Mouse (Mus musculus) T-helper 1 cell (primary cell): Measurements from ENCODE around the gene Camkmt.

Experiments
- in situ Hi-C: fragments of 300-600 bp; cut with MboI, MseI; formaldehyde crosslinking; loops from one replicate; pipeline ENCODE4 v1.15.1; 2025; ENCODE audit warnings: high pct_unique_total_duplicates

Gene Camkmt

GRCm38 (mm10) chr17:85454419-85454983, 364.1 kb downstream of the Camkmt start:
- in situ Hi-C loops: loop anchor here (25.0 kb wide), 1 partner anchor 617 kb away; no protein-coding TSS in a partner anchor

- in situ Hi-C loops: loop anchor here (25.0 kb wide), 1 partner anchor 618 kb away; no protein-coding TSS in a partner anchor
These were observed 364.7 kb downstream of the Camkmt start for GRCm38 (mm10) chr17:85455063-85455462.

GRCm38 (mm10) chr17:85458075-85458474, 367.7 kb downstream of the Camkmt start:
- in situ Hi-C loops: loop anchor here (25.0 kb wide), 1 partner anchor 621 kb away; no protein-coding TSS in a partner anchor

- in situ Hi-C loops: loop anchor here (25.0 kb wide), 1 partner anchor 621 kb away; no protein-coding TSS in a partner anchor
These were observed 368.2 kb downstream of the Camkmt start for GRCm38 (mm10) chr17:85458589-85458988.

- in situ Hi-C loops: loop anchor here (10.0 to 25.0 kb wide), 2 partner anchors 237 to 624 kb away; no protein-coding TSS in a partner anchor
These were observed 371.2 kb downstream of the Camkmt start for GRCm38 (mm10) chr17:85461577-85461976.

GRCm38 (mm10) chr17:85463497-85464392, 373.4 kb downstream of the Camkmt start:
- in situ Hi-C loops: loop anchor here (10.0 to 25.0 kb wide), 2 partner anchors 239 to 626 kb away; no protein-coding TSS in a partner anchor

GRCm38 (mm10) chr17:85464466-85465411, 374.4 kb downstream of the Camkmt start:
- in situ Hi-C loops: loop anchor here (10.0 to 25.0 kb wide), 2 partner anchors 240 to 627 kb away; no protein-coding TSS in a partner anchor

GRCm38 (mm10) chr17:85469776-85470175, 379.4 kb downstream of the Camkmt start:
- in situ Hi-C loops: loop anchor here (10.0 to 25.0 kb wide), 2 partner anchors 245 to 632 kb away; no protein-coding TSS in a partner anchor

GRCm38 (mm10) chr17:85472687-85473202, 382.4 kb downstream of the Camkmt start:
- in situ Hi-C loops: loop anchor here (25.0 kb wide), 1 partner anchor 635 kb away; no protein-coding TSS in a partner anchor

GRCm38 (mm10) chr17:85473217-85473616, 382.9 kb downstream of the Camkmt start:
- in situ Hi-C loops: loop anchor here (25.0 kb wide), 1 partner anchor 636 kb away; no protein-coding TSS in a partner anchor

GRCm38 (mm10) chr17:85473881-85474280, 383.5 kb downstream of the Camkmt start:
- in situ Hi-C loops: loop anchor here (25.0 kb wide), 1 partner anchor 637 kb away; no protein-coding TSS in a partner anchor

- in situ Hi-C loops: no loop called here
These were observed 390.9 kb downstream of the Camkmt start for GRCm38 (mm10) chr17:85481241-85481640.

- in situ Hi-C loops: no loop called here
These were observed 392.7 kb downstream of the Camkmt start for GRCm38 (mm10) chr17:85483086-85483485.

GRCm38 (mm10) chr17:85484015-85484414, 393.7 kb downstream of the Camkmt start:
- in situ Hi-C loops: no loop called here

GRCm38 (mm10) chr17:85484526-85484925, 394.2 kb downstream of the Camkmt start:
- in situ Hi-C loops: no loop called here

GRCm38 (mm10) chr17:85485065-85485945, 395.0 kb downstream of the Camkmt start:
- in situ Hi-C loops: no loop called here

- in situ Hi-C loops: no loop called here
These were observed 395.7 kb downstream of the Camkmt start for GRCm38 (mm10) chr17:85485946-85486533.

GRCm38 (mm10) chr17:85486585-85487480, 396.5 kb downstream of the Camkmt start:
- in situ Hi-C loops: no loop called here
